In the genomic region with DNA sequence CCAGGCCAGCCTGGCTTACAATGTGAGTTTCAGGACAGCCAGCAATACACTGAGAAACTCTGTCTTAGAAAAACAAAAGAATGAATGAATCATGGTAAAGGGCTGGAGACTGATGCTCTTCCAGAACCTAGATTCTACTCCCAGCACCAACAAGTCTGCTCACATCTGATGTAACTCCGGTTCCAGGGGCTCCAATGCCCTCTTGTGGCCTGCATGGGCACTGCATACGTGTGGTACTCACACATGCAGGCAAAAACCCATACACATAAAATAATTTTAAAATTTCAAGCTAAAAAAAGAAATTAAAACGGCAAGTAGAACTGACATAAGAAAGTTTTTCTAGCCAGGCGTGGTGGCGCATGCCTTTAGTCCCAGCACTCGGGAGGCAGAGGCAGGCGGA, we compare ENCODE assay signal across 9 mouse cellular contexts. TPM values are rescaled to one million over a fixed set of nuclear protein-coding genes. Genes with fewer than 3 reads are reported as not detected.
A peak's percentile ranks its signal among the peaks of the same experiment; 100 is the strongest.
DNase-seq lines count a peak whose midpoint lies in the region; ATAC-seq and TF ChIP-seq lines count a peak whose summit lies in the region.
"Had no signal": no experiment of that assay in that cellular context is flagged by ENCODE, and none has a peak within 500 bp of the region (broad histone marks: within the 10 kb centered on the region; RNA-seq: fewer than 3 reads in every experiment).

No protein-coding gene starts in this region.

- in situ Hi-C loops in Patski (cut with MboI; ENCODE audit: low pct_unique_long_range_greater_than_20kb), result no loop called here

- TF ChIP-seq CTCF in Patski (IDR thresholded peaks at IDR 0.05), result peak; percentile 72

- no peaks in the 10 kb centered on the region for H3K4me1 ChIP-seq in liver, embryonic 12.5 days
- H3K4me1 ChIP-seq in embryonic facial prominence, embryonic 11.5 days (ENCODE audit: control insufficient read depth, insufficient read depth, low read length), result no peaks in the 10 kb centered on the region
- H3K4me1 ChIP-seq: heart, embryonic 15.5 days; neural tube, embryonic 12.5 days had no signal

- no peak overlapping the region for H3K9ac ChIP-seq in liver, embryonic 12.5 days
- H3K9ac ChIP-seq in embryonic facial prominence, embryonic 11.5 days (replicated peaks; ENCODE audit: low read length), result no peak overlapping the region
- H3K9ac ChIP-seq: heart, embryonic 15.5 days; neural tube, embryonic 12.5 days had no signal

- H3K27me3 ChIP-seq in liver, embryonic 12.5 days (replicated peaks), result no peaks in the 10 kb centered on the region
- no peaks in the 10 kb centered on the region for H3K27me3 ChIP-seq in Patski
- H3K27me3 ChIP-seq in embryonic facial prominence, embryonic 11.5 days (ENCODE audit: control insufficient read depth, insufficient read depth, low read length), result no peaks in the 10 kb centered on the region
- H3K27me3 ChIP-seq: heart, embryonic 15.5 days; neural tube, embryonic 12.5 days had no signal

- POLR2A ChIA-PET in Patski (lab: Charles Lee), result no interaction called here

- no peak for ATAC-seq in liver, embryonic 12.5 days
- no peak for ATAC-seq in Patski
- no peak for ATAC-seq in embryonic facial prominence, embryonic 11.5 days (replicated peaks; ENCODE audit: insufficient number of reproducible peaks, low FRiP score, low TSS enrichment, low read depth)
- ATAC-seq in neutrophil, adult 5-6 weeks (ENCODE audit: extremely low read depth, insufficient number of reproducible peaks, low FRiP score, poor library complexity, severe bottlenecking), result peak; percentile 66; the same call in 1 of the 2 replicates
- ATAC-seq in frontal cortex, adult (ENCODE audit: low TSS enrichment), result no peak

- no peak overlapping the region for H3K27ac ChIP-seq in liver, embryonic 12.5 days
- H3K27ac ChIP-seq in embryonic facial prominence, embryonic 11.5 days (replicated peaks; ENCODE audit: low read depth, low read length), result no peak overlapping the region
- H3K27ac ChIP-seq: heart, embryonic 15.5 days; neural tube, embryonic 12.5 days had no signal

- WGBS in liver, embryonic 12.5 days (ENCODE audit: insufficient replicate concordance), result 81% methylated on average over 7 of the region's 7 CpGs
- 91% methylated on average over 7 of the region's 7 CpGs for WGBS in embryonic facial prominence, embryonic 11.5 days

- DNase-seq in liver (peak; percentile 61), Patski (ENCODE audit: low read depth, low spot score) (no peak)
- peak; percentile 36 for DNase-seq in embryonic facial prominence, embryonic 11.5 days (ENCODE audit: low spot score)
- no peak for DNase-seq in urinary bladder, postnatal 4 days (ENCODE audit: low spot score in 2 of 2)

- no peaks in the 10 kb centered on the region for H3K9me3 ChIP-seq in liver, embryonic 12.5 days (replicated peaks)
- no peaks in the 10 kb centered on the region for H3K9me3 ChIP-seq in embryonic facial prominence, embryonic 11.5 days (replicated peaks; ENCODE audit: control insufficient read depth, low read length)
- H3K9me3 ChIP-seq: heart, embryonic 15.5 days; neural tube, embryonic 12.5 days had no signal

- CTCF ChIA-PET in Patski (lab: Charles Lee), result interaction anchor here (0.6 to 1.0 kb wide), 3 partner anchors 9 to 15 kb away, joined by 3 to 4 read pairs (median 3); no protein-coding TSS in a partner anchor

- H3K36me3 ChIP-seq in liver, embryonic 12.5 days, result peaks cover 99% of the 10 kb centered on the region
- H3K36me3 ChIP-seq in embryonic facial prominence, embryonic 11.5 days (replicated peaks; ENCODE audit: control insufficient read depth, insufficient read depth, low read depth, low read length), result peaks cover 8% of the 10 kb centered on the region

- H3K4me2 ChIP-seq in liver, embryonic 12.5 days, result no peak overlapping the region
- H3K4me2 ChIP-seq in embryonic facial prominence, embryonic 11.5 days (ENCODE audit: low read depth, low read length), result no peak overlapping the region
- H3K4me2 ChIP-seq: heart, embryonic 15.5 days; neural tube, embryonic 12.5 days had no signal

- H3K4me3 ChIP-seq in liver, embryonic 12.5 days, result no peak overlapping the region
- no peak overlapping the region for H3K4me3 ChIP-seq in embryonic facial prominence, embryonic 11.5 days (ENCODE audit: low read depth, low read length)
- H3K4me3 ChIP-seq: heart, embryonic 15.5 days; neural tube, embryonic 12.5 days had no signal

RNA-seq across cellular contexts. Expression of gene Hectd1, which starts 44.5 kb away (rescaled TPM):
- 48.0 and 48.4 TPM in 2 replicates for polyA plus RNA-seq in liver, embryonic 12.5 days (2016; fragmentation: Nextera tagmentation; extraction: Ambion mirVana)
- 57.6 TPM for polyA plus RNA-seq in Patski (2021)
- 33.7 and 36.9 TPM in 2 replicates for polyA plus RNA-seq in embryonic facial prominence, embryonic 11.5 days (2014; fragmentation: Nextera tagmentation; extraction: Ambion mirVana)
- 274 and 299 TPM in 2 replicates for total RNA-seq in neutrophil, adult 5-6 weeks (2017)

Comparison
In these comparisons a context has a peak if more than half of its experiments do, and no peak if none do; other contexts are left out.
1. DNase-seq: peak in liver (single experiment) and embryonic facial prominence, embryonic 11.5 days (single experiment); none in Patski (single experiment) and urinary bladder, postnatal 4 days (0 of 2).